Mouse (Mus musculus) neutrophil, adult 59 days (primary cell): ENCODE measurements around the gene Rnf39. TPM values are rescaled to one million over a fixed set of nuclear protein-coding genes. Genes with fewer than 3 reads are reported as not detected.

ENCODE experiments used
- total RNA-seq, 2 experiments: library from RNA; stranded (reverse); gene quantifications; 1 replicate in 1 of 2; 2 replicates in 1 of 2; pipeline ENCODE4 v1.2.4; 2023

The Rnf39 gene
- total RNA-seq = not detected

DNA sequence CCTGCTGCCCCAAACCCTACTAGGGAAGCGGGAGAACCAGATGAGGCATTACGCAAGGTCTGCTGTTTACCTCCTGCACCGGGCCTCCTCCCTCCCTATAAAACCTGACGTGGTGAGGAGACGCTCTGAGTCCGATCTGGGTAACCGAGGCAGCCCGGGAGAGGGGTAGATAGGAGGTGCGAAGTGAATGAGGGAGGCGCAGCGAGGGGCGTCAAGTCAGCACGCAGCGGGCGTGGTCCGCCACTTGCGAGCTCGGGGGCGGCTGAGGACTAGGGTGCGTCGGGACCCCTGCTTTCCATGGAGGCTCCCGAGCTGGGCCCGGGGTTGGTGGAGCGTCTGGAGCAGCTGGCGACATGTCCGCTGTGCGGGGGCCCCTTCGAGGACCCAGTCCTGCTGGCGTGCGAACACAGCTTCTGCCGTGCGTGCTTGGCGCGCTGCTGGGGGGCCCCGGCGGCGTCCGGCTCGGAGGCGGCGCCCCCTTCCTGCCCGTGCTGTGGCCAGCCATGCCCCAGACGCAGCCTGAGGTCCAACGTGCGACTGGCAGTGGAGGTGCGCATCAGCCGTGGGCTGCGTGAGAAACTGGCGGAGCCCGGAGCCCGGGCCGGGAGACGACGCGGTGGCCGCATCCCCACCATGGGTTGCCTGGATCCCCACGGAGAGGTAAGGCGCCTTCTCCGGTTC, at the start of gene Rnf39:
TSS of gene Rnf39 (plus strand) at position 128 of the 681 bp plus-strand sequence.

GRCm38 (mm10) chr17:36897552-36898205, 45.0 kb upstream of the Rnf39 start, which contains the start of gene Trim31:
TSS of gene Trim31 (plus strand) at chr17:36898118.

GRCm38 (mm10) chr17:36950981-36951947, 8.5 kb downstream of the Rnf39 start, which contains the start of gene Ppp1r11:
TSS of gene Ppp1r11 (minus strand) at chr17:36951741.

DNA sequence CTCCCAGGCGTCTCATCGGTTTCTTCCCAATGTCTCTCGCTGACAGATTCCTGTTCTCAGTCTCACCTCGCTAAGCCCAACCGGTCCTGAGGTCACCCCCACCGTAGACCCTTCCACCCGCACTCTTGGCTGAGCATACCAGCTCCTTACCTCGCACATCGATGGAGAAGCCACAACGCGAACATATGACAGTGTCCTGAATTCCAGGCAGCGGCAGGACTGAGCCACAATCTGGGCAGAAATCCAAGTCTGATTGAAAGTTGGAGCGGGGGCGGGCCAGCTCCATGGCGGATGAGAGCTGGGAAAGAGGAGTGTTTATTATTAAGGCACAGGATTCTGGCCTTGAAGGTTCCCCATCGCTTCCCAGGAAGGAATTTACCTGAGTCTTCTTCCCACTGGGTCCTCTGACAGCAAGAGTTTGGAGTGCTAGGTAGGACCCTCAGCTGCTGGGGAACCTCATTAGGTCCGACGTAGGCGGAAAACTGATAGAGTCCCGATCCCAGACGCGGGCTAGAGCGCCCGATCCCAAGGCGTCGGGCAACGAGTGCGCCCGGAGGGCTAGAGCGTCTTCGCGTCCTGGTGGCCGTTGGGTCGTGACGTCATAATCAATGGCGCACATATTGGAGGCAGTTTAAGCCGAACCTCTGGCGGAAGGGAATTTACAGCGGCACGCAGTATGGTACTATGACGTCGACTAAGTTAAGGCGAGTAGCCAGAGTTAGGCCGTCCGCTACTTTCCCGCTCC, 15.5 kb downstream of the Rnf39 start, which contains the start of the genes Znrd1 and Znrd1as:
TSS of gene Znrd1 (minus strand) at position 561 of the 745 bp plus-strand sequence.
TSS of gene Znrd1as (plus strand) at position 594 of the 745 bp plus-strand sequence.

DNA sequence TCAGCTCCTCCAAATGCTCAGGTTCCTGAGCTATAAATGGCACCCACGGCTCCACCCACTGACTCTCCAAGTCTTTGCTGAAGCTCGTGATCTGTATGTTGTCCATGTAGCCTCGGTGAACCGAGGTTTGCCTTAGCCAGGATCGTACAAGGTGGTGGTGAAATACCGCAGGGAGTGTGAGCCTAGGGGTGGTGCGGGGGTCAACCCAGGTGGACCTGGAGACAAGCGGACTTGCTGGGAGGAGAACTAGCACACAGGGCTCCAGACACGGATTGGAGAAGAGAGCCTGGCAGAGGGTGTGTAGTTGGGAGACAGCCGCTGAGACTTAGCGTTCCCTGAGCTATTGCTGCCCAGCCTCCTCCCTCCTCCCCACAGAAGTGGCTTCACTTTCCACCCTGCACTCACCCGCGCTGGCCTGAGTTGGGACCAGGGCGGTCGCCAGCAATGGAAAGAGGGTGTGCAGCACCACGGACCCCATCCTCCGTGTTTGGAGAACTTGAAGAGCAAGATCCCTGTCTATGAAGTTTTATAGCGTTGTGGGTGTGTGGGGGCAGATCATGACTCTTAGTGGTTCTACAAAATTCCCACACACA, 38.6 kb downstream of the Rnf39 start, which contains the start of gene 2410137M14Rik:
TSS of gene 2410137M14Rik (minus strand) at position 17 of the 593 bp plus-strand sequence.

DNA sequence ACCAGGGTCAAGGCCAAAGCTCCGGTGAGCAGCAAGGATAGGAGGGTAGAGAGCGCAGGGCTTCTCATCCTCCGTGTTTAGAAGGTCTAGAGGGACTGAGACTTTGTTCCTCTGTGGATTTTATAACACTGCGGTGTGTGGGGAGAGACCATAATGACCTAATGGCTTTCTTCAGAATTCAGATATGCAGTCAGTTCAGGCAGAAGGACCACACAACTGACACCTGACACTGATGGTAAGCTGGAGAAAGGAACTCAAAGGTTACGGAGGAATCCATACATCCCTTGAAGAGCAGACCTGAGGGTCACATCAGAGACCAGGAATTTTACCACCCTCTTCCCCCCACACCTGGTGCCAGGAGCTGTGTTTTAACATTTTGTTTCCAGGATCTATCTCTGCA, 46.7 kb downstream of the Rnf39 start, which contains the start of gene H2-M5:
TSS of gene H2-M5 (minus strand) at position 101 of the 400 bp plus-strand sequence.

Other genes with a start within 250 kb of the Rnf39 start
- not detected for gene H2-M10.5, start 170.0 kb upstream of the Rnf39 start, total RNA-seq
- gene H2-M10.6, start 130.7 kb upstream of the Rnf39 start, total RNA-seq = not detected
- gene Trim26, start 105.8 kb upstream of the Rnf39 start, total RNA-seq = 10 to 100 TPM; 35.8 to 40.7 TPM
- not detected for gene Trim15, start 75.7 kb upstream of the Rnf39 start, total RNA-seq
- gene Trim10, start 73.3 kb upstream of the Rnf39 start, total RNA-seq = 1 to 10 TPM; 3.2 to 7.3 TPM
- gene Trim40, start 52.8 kb upstream of the Rnf39 start, total RNA-seq = not detected
- not detected for gene Trim31, start 44.8 kb upstream of the Rnf39 start, total RNA-seq
- gene Ppp1r11, start 8.8 kb downstream of the Rnf39 start, total RNA-seq = 10 to 100 TPM; 35.3 to 41.2 TPM
- gene Znrd1, start 15.6 kb downstream of the Rnf39 start, total RNA-seq = 10 to 100 TPM; 30.2 to 31.6 TPM
- 1 to 10 TPM in 1 of 2 experiments, under 1 TPM in 1; 0.71 to 1.4 TPM for gene Znrd1as, start 15.7 kb downstream of the Rnf39 start, total RNA-seq
- not detected for gene 2410137M14Rik, start 38.3 kb downstream of the Rnf39 start, total RNA-seq
- gene H2-M5, start 46.6 kb downstream of the Rnf39 start, total RNA-seq = not detected
- gene Zfp57, start 58.2 kb downstream of the Rnf39 start, total RNA-seq = not detected
- not detected for gene Mog, start 80.5 kb downstream of the Rnf39 start, total RNA-seq
- gene Gabbr1, start 103.0 kb downstream of the Rnf39 start, total RNA-seq = 100 to 1,000 TPM; 119 to 127 TPM
- gene Olfr90, start 145.6 kb downstream of the Rnf39 start, total RNA-seq = not detected
- gene Olfr91, start 155.4 kb downstream of the Rnf39 start, total RNA-seq = not detected
- not detected for gene Olfr92, start 177.2 kb downstream of the Rnf39 start, total RNA-seq
- not detected for gene Olfr93, start 218.6 kb downstream of the Rnf39 start, total RNA-seq